Mouse (Mus musculus) G1E (cell line): ENCODE results near the gene Trip13.

Source experiments
- CTCF ChIP-seq: IDR thresholded peaks from 2 replicates; pipeline ENCODE4 v1.5.1; 2012; ENCODE audit warnings: low read depth, low read length, inconsistent platforms, mixed read lengths
- GATA1 ChIP-seq: IDR thresholded peaks from 2 replicates; pipeline ENCODE4 v1.6.1; 2012; ENCODE audit warnings: borderline replicate concordance, low read length, inconsistent platforms, mixed read lengths
- GATA2 ChIP-seq: IDR thresholded peaks from 2 replicates; pipeline ENCODE4 v1.6.1; 2012; ENCODE audit warnings: low read depth, low read length, inconsistent platforms, borderline replicate concordance
- POLR2AphosphoS5 ChIP-seq: IDR thresholded peaks from 2 replicates; pipeline ENCODE4 v1.6.1; 2012; ENCODE audit warnings: low read depth, low read length, inconsistent platforms; ENCODE audit not compliant: insufficient replicate concordance
- TAL1 ChIP-seq: conservative IDR thresholded peaks from 2 replicates; pipeline ENCODE4 v1.6.1; 2012; ENCODE audit warnings: low read depth, low read length, inconsistent platforms, mixed read lengths

GRCm38 (mm10) chr13:73970545-73971448 lies 33.2 kb upstream of the Trip13 start:
- TF ChIP-seq CTCF = peak; percentile 46; the same call in 1 of the 2 replicates
- TF ChIP-seq TAL1 = no peak
- no peak for TF ChIP-seq GATA1
- no peak for TF ChIP-seq POLR2AphosphoS5
- TF ChIP-seq GATA2 = no peak
